Mouse (Mus musculus) CH12.LX (cell line): ENCODE measurements around the gene Scml4.

Experiments
- CTCF ChIP-seq, 2 experiments: IDR thresholded peaks in 1 of 2; conservative IDR thresholded peaks in 1 of 2; 2 replicates each; pipeline ENCODE4 v1.5.1; 2011 to 2012; ENCODE audit warnings: low read depth in 2 of 2, low read length in 2 of 2, improper control_type of control experiment in 1 of 2, inconsistent platforms in 1 of 2, mild to moderate bottlenecking in 1 of 2, moderate library complexity in 1 of 2
- IRF4 ChIP-seq: IDR thresholded peaks from 2 replicates; pipeline ENCODE4 v1.6.1; 2014; ENCODE audit warnings: low read depth, mild to moderate bottlenecking, inconsistent platforms, low read length, improper control_type of control experiment
- POLR2A ChIP-seq: IDR thresholded peaks from 2 replicates; pipeline ENCODE4 v1.6.1; 2011; ENCODE audit warnings: low read depth, mild to moderate bottlenecking, improper control_type of control experiment, low read length
- RAD21 ChIP-seq: IDR thresholded peaks from 2 replicates; pipeline ENCODE4 v1.6.1; 2011; ENCODE audit warnings: low read depth, mild to moderate bottlenecking, low read length, improper control_type of control experiment, moderate library complexity
- USF2 ChIP-seq: conservative IDR thresholded peaks from 2 replicates; pipeline ENCODE4 v1.6.1; 2011; ENCODE audit warnings: low read depth, low read length, improper control_type of control experiment

- TF ChIP-seq CTCF (conservative IDR thresholded peaks at IDR 0.05 in 1 of 2, IDR thresholded peaks at IDR 0.05 in 1 of 2; ENCODE audit: low read depth in 2 of 2, low read length in 2 of 2) (no peak), RAD21 (no peak), USF2 (no peak), IRF4 (no peak), POLR2A (no peak)
These were observed 144.9 kb downstream of the Scml4 start for GRCm38 (mm10) chr10:43005031-43005430.
